Mouse (Mus musculus) cerebral cortex, adult 2 months (tissue): ENCODE data around the gene Dnajc17.

ENCODE experiments used
- whole genome bisulfite sequencing: fragments of 180-500 bp; shearing (Covaris S2); methylation state at CpG from one replicate; pipeline ENCODE4 v1.1.7; 2018; 5-methylcytosine and 5-hydroxymethylcytosine counted together

The Dnajc17 gene

GRCm38 (mm10) chr2:119198049-119198448 lies 10.5 kb downstream of the Dnajc17 start:
- WGBS = 45% methylated on average over 1 of the region's 1 CpGs

DNA sequence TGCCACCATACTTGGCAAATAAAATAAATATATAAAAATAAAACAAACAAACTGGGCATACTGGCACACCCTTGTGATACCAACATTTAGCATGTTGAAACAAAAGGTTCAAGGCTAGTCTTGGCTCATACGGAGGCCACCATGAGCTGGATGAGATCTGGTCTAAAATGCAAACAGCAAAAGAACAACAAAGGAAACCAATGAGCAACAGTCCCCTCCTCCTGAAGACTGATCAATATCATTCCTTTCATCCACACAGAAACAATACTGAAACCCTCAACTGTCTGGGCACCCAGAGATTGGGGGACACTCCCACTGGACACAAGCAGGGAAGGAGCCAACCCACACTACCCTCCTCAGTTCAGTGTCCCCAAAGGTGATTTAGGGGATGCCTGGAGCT lies 11.1 kb downstream of the Dnajc17 start:
- WGBS = 84% methylated on average over 1 of the region's 1 CpGs

DNA sequence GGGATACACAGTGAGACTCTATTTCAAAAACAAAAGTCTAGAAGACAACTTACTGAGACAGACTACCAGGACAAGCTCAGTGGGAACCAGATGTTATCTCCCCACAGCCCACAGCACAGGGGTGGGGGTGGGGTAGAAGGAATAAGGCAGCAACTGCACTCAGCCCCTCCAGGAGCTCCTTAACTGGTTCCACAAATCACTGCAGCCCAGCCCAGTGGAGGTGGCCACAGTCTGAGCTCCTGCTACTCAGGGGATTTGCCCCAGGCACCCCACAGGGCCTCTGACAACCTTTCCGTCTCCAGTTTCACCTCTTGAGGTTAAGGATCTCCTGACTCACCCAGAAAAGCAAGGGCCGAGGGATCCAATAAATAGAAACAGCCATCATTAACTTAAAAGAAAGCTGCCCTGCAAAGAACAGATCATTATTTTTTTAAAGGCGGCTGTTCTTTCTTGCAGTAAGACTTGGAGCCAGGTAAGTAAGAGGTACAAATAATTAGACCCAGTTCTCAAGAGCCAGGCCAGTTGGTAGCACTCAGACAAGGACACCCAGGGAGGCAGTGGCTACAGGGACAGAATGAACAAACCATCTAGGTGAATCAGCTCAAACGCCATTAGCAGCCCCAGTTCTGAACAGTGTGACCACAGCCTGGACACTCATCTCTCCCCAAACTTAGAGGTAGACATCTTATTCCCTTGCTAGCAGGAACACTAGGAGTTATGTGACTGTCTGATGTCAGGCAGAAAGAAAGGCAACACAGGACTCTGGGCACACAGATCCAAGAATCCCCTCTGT lies 12.1 kb downstream of the Dnajc17 start:
- 83% methylated on average over 4 of the region's 4 CpGs for WGBS

GRCm38 (mm10) chr2:119194140-119194539 lies 14.5 kb downstream of the Dnajc17 start:
- WGBS = 70% methylated on average over 5 of the region's 5 CpGs

DNA sequence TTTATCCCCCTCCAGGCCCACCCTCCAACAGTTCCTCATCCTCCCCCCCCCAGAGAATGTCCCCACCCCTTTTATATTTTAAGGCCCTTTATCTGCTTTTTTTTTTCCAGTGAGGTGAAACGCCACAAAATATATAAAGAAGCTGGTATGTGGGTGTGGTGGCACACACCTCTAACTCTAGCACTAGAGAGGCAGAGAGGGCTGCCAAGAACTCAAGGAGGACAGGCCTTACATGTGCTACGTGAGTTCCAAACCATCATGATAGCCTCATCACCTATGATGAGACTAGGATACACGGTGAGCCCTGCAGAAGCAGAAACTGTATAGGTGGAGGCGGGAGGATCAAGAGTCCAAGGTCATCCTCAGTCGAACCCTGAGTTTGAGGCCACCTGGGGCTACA lies 17.6 kb downstream of the Dnajc17 start:
- 80% methylated on average over 5 of the region's 5 CpGs for WGBS

GRCm38 (mm10) chr2:119189029-119189710 lies 19.4 kb downstream of the Dnajc17 start:
- 5% methylated on average over 15 of the region's 15 CpGs for WGBS

DNA sequence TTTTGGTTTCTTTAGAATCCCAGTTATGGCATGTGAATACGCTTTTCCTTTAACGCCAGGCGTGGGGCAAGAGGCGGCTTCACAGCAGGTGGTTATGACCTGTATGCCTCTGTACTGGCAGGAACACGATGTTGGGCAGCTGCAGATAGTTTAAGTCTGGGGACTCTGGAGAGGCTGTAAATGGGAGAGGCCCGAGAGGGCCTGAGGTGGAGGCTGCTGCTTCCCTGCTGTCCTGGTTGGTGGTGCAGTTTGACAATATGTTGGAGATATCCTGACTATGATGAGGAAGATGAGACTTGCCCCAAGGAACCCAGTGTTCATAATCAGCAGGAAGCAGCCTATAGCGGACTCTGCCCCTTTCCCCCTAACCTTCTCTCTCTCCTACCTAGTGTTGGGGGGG lies 25.7 kb downstream of the Dnajc17 start:
- 85% methylated on average over 7 of the region's 7 CpGs for WGBS

DNA sequence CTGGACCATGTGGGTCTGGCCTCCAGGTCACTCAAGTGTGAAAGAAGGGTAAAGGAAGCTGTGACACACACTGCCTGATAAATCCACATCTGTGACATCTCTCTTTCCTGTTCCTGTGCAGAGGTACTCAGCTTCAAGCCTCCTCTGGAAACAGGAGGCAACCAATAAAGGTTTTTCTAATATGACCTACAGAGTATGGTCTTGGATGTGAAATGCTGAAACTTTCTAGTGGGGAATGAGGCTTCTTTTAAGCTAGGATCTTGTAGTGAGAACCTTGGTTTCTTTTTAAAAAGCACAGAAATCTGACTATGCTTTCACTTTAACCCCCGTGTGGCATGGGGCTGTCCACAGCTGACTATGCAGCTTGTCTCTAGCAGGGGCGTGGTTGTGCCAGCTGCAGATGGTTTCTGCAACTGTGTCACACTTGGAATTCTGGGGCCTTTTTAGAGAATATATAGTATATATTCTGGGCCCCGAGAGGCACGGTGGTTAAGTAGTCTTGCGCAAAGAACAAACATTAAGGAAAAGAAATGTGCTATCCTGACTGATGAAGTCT lies 31.1 kb downstream of the Dnajc17 start:
- WGBS = 85% methylated on average over 5 of the region's 5 CpGs

DNA sequence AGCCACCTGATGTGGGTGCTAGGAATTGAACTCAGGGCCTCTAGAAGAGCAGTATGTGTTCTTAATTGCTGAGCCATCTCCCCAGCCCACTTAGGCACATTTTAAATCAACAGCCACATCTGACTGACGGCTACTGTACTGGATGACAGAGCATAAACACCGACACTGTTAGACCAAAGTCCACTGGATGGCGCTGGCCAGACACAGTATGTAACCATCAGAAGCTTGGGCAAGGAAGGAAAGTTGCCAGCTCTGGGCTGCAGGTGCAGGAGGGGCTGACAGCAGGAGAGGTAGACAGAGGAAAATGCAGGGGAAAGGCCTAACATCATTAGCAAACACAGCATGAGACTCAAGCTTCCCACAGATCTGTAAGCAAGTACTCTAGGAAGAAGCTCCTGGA lies 31.8 kb downstream of the Dnajc17 start:
- WGBS = 72% methylated on average over 3 of the region's 3 CpGs

GRCm38 (mm10) chr2:119175614-119176013 lies 33.0 kb downstream of the Dnajc17 start:
- 71% methylated on average over 6 of the region's 6 CpGs for WGBS

DNA sequence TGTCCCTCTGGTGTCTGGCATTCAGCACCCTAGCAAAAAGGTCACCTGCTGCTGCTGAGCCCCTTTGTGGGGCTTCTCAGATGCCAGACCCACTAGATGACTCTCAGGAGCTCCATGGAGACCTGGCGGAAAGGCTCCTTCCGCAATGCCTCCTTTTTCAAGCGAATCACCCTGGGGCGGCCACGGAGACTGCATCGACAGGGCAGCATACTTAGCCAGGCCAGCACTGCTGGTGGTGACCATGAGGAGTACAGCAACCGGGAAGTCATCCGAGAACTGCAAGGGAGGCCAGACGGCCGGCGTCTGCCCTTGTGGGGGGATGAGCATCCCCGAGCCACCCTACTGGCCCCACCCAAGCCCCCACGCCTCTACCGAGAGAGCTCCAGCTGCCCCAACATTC lies 33.7 kb downstream of the Dnajc17 start:
- 85% methylated on average over 14 of the region's 14 CpGs for WGBS

DNA sequence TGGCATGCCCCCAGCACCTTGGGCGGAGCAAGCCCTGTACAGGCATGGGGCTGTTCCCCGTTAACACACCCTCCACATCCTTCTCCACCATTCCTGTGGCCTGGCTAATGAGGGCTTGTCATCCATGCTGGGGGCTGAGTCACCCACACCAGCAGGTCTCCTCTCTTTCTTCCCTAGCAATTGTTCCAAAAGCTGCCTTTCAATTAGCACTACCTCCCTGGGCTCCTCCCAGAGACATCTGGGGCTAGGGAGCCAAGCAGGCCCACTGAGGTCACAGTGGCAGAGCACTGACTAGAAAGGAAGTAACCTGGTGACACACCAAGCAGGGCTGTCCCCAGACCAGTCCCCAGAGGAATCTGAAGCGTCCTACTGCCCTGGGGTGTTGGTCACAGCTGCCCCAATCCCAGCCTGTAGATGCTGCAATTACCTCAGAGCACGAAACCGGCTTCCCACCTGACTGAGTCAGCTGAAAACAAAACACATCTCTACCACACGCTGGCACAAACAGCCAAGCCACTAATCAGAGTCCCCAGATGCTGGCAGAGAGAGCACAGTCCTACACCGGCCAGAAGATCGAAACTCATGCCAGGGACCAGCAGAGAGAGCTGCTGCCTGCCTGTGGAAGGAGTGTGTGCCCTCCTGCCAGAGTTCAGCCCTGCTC lies 34.5 kb downstream of the Dnajc17 start, which contains the start of gene Gm14137:
Gene Gm14137 (plus strand): TSS at position 519 of the 661 bp plus-strand sequence.
- 60% methylated on average over 8 of the region's 8 CpGs for WGBS

DNA sequence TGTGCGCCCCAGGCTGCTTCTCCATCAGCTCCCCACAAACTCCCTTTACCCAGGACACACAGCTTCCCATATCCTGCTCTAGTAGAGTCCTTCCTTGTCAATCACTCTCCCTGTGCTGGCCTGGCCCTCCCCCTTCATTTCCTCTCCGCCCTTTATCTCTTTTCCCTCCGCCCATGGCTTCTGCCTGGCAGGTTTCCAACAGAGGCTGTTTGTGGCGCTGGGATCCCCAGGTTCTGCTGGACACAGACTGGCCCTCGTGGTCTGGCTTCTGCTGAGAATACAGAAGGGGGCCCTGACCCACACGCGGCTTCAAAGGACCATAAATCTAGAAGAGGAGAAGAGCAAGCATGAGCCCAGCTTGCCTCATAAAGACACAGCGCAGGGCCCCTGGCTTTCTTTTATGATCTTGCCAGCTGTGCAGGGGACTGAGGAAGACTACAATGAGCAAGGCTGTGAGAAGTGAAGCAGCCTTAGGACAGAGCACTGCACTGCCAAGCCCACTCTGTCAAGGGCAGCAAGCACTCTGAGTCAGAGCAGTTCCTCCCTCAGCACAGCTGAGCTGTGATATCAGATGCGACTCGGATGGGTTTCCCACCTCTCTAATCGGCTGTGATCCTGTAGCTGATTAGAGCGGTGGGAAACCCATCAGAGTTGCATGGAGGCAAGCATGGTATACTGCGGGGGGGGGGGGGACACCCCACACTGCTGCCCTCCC lies 35.6 kb downstream of the Dnajc17 start:
- WGBS = 38% methylated on average over 13 of the region's 13 CpGs

GRCm38 (mm10) chr2:119172446-119172845 lies 36.1 kb downstream of the Dnajc17 start:
- WGBS = 83% methylated on average over 7 of the region's 7 CpGs

DNA sequence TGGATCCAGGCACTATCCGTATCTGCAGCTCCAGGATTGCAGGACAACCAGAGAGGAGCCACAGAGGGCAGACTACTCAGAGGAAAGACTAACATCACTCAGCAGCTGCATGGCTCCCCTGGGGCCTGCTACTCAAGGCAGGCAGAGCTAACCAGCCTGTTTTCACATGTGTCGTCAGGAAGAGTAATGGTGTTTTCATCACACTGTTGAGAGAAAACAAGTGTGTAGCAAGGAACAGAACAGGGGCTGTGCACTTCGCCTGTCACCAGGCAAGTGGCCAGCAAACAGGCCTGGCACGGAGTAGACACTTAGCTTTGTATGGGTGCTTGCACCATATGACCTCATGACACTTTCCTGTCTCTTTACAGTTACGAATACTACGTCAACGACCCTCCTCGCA lies 37.0 kb downstream of the Dnajc17 start:
- WGBS = 82% methylated on average over 8 of the region's 8 CpGs

DNA sequence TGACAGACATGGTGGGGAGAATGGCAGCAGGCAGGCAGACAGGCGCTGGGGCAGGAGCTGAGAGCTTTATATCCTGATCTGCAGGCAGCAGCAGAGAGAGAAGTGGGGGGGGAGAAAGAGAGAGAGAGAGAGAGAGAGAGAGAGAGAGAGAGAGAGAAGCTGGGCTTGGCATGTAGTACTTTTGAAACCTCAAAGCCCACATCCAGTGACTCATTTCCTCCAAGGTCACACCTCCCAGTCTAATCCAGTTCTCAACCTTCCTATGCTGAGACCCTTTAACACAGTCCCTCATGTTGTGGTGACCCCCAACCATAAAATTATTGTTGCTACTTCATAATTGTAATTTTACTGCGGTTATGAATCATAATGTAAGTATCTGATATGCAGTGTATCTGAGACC lies 38.3 kb downstream of the Dnajc17 start:
- WGBS = 89% methylated on average over 2 of the region's 2 CpGs

DNA sequence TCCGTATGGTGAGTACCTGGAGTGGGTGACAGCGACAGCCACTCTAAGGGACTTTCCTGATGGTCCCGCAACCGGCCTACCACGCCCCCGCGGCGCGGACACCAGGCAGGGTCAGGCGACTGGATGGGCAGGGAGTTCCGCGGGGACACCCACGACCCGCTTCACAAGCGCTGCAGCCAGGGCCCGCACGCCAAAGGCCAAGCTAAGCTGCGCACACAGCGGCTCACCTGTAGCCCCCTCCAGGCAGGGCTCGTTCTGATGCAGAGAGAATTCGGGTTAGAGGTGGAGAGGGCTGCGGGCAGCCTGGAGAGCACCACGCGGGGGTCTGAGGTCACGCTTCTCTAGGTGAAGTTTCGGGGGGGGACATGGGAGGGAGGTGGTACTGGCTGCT lies 40.7 kb downstream of the Dnajc17 start:
- 8% methylated on average over 26 of the region's 26 CpGs for WGBS

- under 1% methylated on average over 60 of the region's 60 CpGs for WGBS
Observed at GRCm38 (mm10) chr2:119166901-119167865, 41.4 kb downstream of the Dnajc17 start, which contains the start of gene Gchfr. Gene Gchfr, plus strand, starts transcription at chr2:119167773.

GRCm38 (mm10) chr2:119163999-119164398 lies 44.6 kb downstream of the Dnajc17 start:
- 96% methylated on average over 4 of the region's 4 CpGs for whole genome bisulfite sequencing

GRCm38 (mm10) chr2:119163135-119163534 lies 45.5 kb downstream of the Dnajc17 start:
- WGBS = 76% methylated on average over 3 of the region's 3 CpGs
